Mouse (Mus musculus) heart, adult 2 months (tissue): ENCODE data around the gene Apoh.

Experiments
- CTCF ChIP-seq: fragments of 200-600 bp; IDR thresholded peaks from 2 replicates; pipeline ENCODE4 v1.8.1; 2022; ENCODE audit warnings: antibody characterized with exemption, mild to moderate bottlenecking, moderate library complexity
- EP300 ChIP-seq: fragments of 200-500 bp; IDR thresholded peaks from 2 replicates; pipeline ENCODE4 v1.6.1; 2011; ENCODE audit warnings: low read depth, low read length, control low read depth; ENCODE audit not compliant: insufficient read depth
- POLR2A ChIP-seq: fragments of 200-500 bp; IDR thresholded peaks from 2 replicates; pipeline ENCODE4 v1.6.1; 2011; ENCODE audit warnings: mild to moderate bottlenecking, low read depth, low read length, control low read depth; ENCODE audit not compliant: insufficient read depth

DNA sequence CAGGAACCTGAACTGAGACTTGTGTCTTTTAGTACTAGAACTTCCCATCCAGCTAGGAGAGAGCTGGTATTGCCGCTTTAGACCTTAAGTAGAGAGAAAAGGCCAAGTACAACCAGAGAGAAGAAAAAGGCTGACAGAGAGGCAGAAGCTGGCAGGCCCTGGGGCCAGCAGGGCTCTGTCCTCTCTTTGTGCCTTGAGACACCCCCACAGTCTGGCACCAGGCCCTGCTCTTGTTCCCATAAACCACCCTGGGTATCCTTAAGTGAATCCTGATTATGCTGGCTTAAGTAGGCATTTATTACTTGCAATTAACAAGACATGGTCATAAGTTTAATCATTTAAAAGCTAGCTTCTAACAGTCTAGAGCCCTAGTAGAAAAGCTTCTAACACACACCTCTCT lies 42.7 kb upstream of the Apoh start:
- TF ChIP-seq POLR2A (no peak), EP300 (no peak), CTCF (no peak)
